Mouse (Mus musculus) fibroblast of lung, adult 2 months (primary cell): ENCODE measurements around the gene Cyp2d9.
"Not testable (repeated sequence)": the region's sequence is repeated elsewhere in the genome, so short reads cannot be mapped to it uniquely, and the experiment has no call there.

Source experiments
- DNase-seq: peaks from one replicate; pipeline ENCODE4 v3.0.0-alpha.2; 2011; ENCODE audit warnings: low read depth

Gene Cyp2d9

GRCm38 (mm10) chr15:82450045-82450444 lies 16.8 kb downstream of the Cyp2d9 start:
- DNase-seq = not testable (repeated sequence)

- DNase-seq = not testable (repeated sequence)
These were observed 18.9 kb downstream of the Cyp2d9 start for GRCm38 (mm10) chr15:82452133-82452532.

GRCm38 (mm10) chr15:82453501-82453900 lies 20.3 kb downstream of the Cyp2d9 start:
- not testable (repeated sequence) for DNase-seq

- DNase-seq = not testable (repeated sequence)
These were observed 23.0 kb downstream of the Cyp2d9 start for GRCm38 (mm10) chr15:82456086-82456790.

- DNase-seq = no peak
These were observed 24.1 kb downstream of the Cyp2d9 start for GRCm38 (mm10) chr15:82457064-82458021.

- not testable (repeated sequence) for DNase-seq
These were observed 26.0 kb downstream of the Cyp2d9 start for GRCm38 (mm10) chr15:82459266-82459665.

- no peak for DNase-seq
These were observed 31.5 kb downstream of the Cyp2d9 start for GRCm38 (mm10) chr15:82464701-82465100.

GRCm38 (mm10) chr15:82494273-82494672 lies 61.0 kb downstream of the Cyp2d9 start:
- DNase-seq = not testable (repeated sequence)
